In genomic region chr1:35727310-35727990, GRCm38 (mm10) we compare ENCODE assay signal across 10 mouse cellular contexts.
DNase-seq lines count a peak whose midpoint lies in the region.
"Had no signal": no experiment of that assay in that cellular context is flagged by ENCODE, and none has a peak within 500 bp of the region (broad histone marks: within the 10 kb centered on the region; RNA-seq: fewer than 3 reads in every experiment).

No protein-coding gene starts in this region.

- H3K27ac ChIP-seq in heart, embryonic 10.5 days = no peak overlapping the region
- H3K27ac ChIP-seq: hindbrain, embryonic 13.5 days; liver, embryonic 14.5 days had no signal

- WGBS in heart, embryonic 10.5 days = 77% methylated on average over 8 of the region's 8 CpGs

- H3K9me3 ChIP-seq in heart, embryonic 10.5 days = no peaks in the 10 kb centered on the region
- H3K9me3 ChIP-seq: heart, embryonic 12.5 days; hindbrain, embryonic 13.5 days had no signal

- H3K27me3 ChIP-seq in heart, embryonic 10.5 days (ENCODE audit: insufficient read depth, poor library complexity, severe bottlenecking) = no peaks in the 10 kb centered on the region
- H3K27me3 ChIP-seq: heart, embryonic 12.5 days; hindbrain, embryonic 13.5 days had no signal

- H3K4me1 ChIP-seq in heart, embryonic 10.5 days = no peaks in the 10 kb centered on the region
- H3K4me1 ChIP-seq: heart, embryonic 12.5 days had no signal

- peak; percentile 55 for DNase-seq in heart, embryonic 10.5 days (ENCODE audit: low spot score)
- no peak for DNase-seq in heart, adult 9 months (ENCODE audit: low spot score in 2 of 2)
- DNase-seq in kidney, adult 8-10 months = peak; percentile 85
- DNase-seq in kidney, postnatal 10 days = peak; percentile 58
- DNase-seq in yolk sac, embryonic 10.5 days (ENCODE audit: low spot score) = peak; percentile 54
- no peak for DNase-seq in layer of hippocampus, adult 18-20 months (ENCODE audit: low spot score in 2 of 2)
- no peak for DNase-seq in embryo, embryonic 10 days (ENCODE audit: low spot score)

- H3K36me3 ChIP-seq in heart, embryonic 10.5 days = no peaks in the 10 kb centered on the region
- H3K36me3 ChIP-seq: heart, embryonic 12.5 days; hindbrain, embryonic 13.5 days had no signal

- H3K4me3 ChIP-seq in heart, embryonic 10.5 days = no peak overlapping the region
- H3K4me3 ChIP-seq: heart, embryonic 12.5 days; hindbrain, embryonic 13.5 days had no signal

Comparison
In these comparisons a context has a peak if more than half of its experiments do, and no peak if none do; other contexts are left out.
1. DNase-seq: peak in heart, embryonic 10.5 days (single experiment), kidney, adult 8-10 months (2 of 2), kidney, postnatal 10 days (single experiment) and yolk sac, embryonic 10.5 days (single experiment); none in heart, adult 9 months (0 of 2), layer of hippocampus, adult 18-20 months (0 of 2) and embryo, embryonic 10 days (single experiment).